Mouse (Mus musculus) embryonic fibroblast, embryonic 13.5 days (primary cell): Measurements from ENCODE around the gene Ank2.

Experiments used
- CTCF ChIP-seq: IDR thresholded peaks from 2 replicates; pipeline ENCODE4 v1.5.1; 2011; ENCODE audit warnings: mild to moderate bottlenecking, control low read depth, low read length, moderate library complexity, borderline replicate concordance; ENCODE audit not compliant: insufficient read depth
- POLR2A ChIP-seq: IDR thresholded peaks from 2 replicates; pipeline ENCODE4 v1.6.1; 2011; ENCODE audit warnings: low read depth, mild to moderate bottlenecking, control low read depth, low read length, moderate library complexity

GRCm38 (mm10) chr3:127019109-127019508, 480.0 kb downstream of the Ank2 start:
- TF ChIP-seq CTCF (no peak), POLR2A (no peak)
